In genomic region chr14:58075433-58076029, GRCm38 (mm10) we compare ENCODE assay signal across 8 mouse cellular contexts. TPM values are rescaled to one million over a fixed set of nuclear protein-coding genes. Genes with fewer than 3 reads are reported as not detected.
DNase-seq lines count a peak whose midpoint lies in the region; ATAC-seq and TF ChIP-seq lines count a peak whose summit lies in the region.

No protein-coding gene starts in this region.

- under 1% methylated on average over 31 of the region's 31 CpGs for WGBS in thymus, adult 2 months
- WGBS in heart, embryonic 12.5 days, result under 1% methylated on average over 31 of the region's 31 CpGs
- WGBS in kidney, embryonic 16.5 days, result under 1% methylated on average over 31 of the region's 31 CpGs
- WGBS in stomach, embryonic 14.5 days, result under 1% methylated on average over 31 of the region's 31 CpGs

- 0 out of 2 replicates have a peak, but pooled peaks have one; percentile 8 for TF ChIP-seq CTCF in thymus, adult 2 months (IDR thresholded peaks at IDR 0.05; ENCODE audit: borderline replicate concordance, control insufficient read depth, extremely low read depth, insufficient read depth, low read length, poor library complexity)

- peaks cover 35% of the 10 kb centered on the region for H3K27me3 ChIP-seq in thymus, adult 2 months (ENCODE audit: control insufficient read depth, insufficient read depth, low read length)
- H3K27me3 ChIP-seq in heart, embryonic 12.5 days (replicated peaks), result peaks cover 39% of the 10 kb centered on the region
- peaks cover 67% of the 10 kb centered on the region for H3K27me3 ChIP-seq in kidney, embryonic 16.5 days (ENCODE audit: insufficient read depth, low read length)
- H3K27me3 ChIP-seq in stomach, embryonic 14.5 days (ENCODE audit: control insufficient read depth, insufficient read depth, low read length), result peaks cover 22% of the 10 kb centered on the region

- peak overlapping the region; percentile 34; the same call in 1 of the 2 replicates for H3K4me3 ChIP-seq in thymus, adult 2 months (ENCODE audit: control insufficient read depth, insufficient read depth, low read length)
- H3K4me3 ChIP-seq in heart, embryonic 12.5 days, result peak overlapping the region; percentile 67
- H3K4me3 ChIP-seq in kidney, embryonic 16.5 days (ENCODE audit: low read length), result peak overlapping the region; percentile 72
- peak overlapping the region; percentile 41 for H3K4me3 ChIP-seq in stomach, embryonic 14.5 days (ENCODE audit: low read depth, low read length)

- DNase-seq in thymus, adult 2 months, result peak; percentile 4
- DNase-seq in thymus, postnatal 25 days, result no peak
- DNase-seq in cerebellum, postnatal 25 days, result peak; percentile 80 to 81
- DNase-seq in mesoderm, embryonic 11.5 days (ENCODE audit: low read depth, low spot score), result peak; percentile 27

- no peaks in the 10 kb centered on the region for H3K9me3 ChIP-seq in heart, embryonic 12.5 days (replicated peaks)
- no peaks in the 10 kb centered on the region for H3K9me3 ChIP-seq in kidney, embryonic 16.5 days (ENCODE audit: low read length)
- no peaks in the 10 kb centered on the region for H3K9me3 ChIP-seq in stomach, embryonic 14.5 days (ENCODE audit: control insufficient read depth, low read depth, low read length)

- peaks cover 21% of the 10 kb centered on the region for H3K4me1 ChIP-seq in thymus, adult 2 months (replicated peaks; ENCODE audit: control insufficient read depth, insufficient read depth, low read length)
- peaks cover 11% of the 10 kb centered on the region for H3K4me1 ChIP-seq in heart, embryonic 12.5 days (replicated peaks)
- peaks cover 34% of the 10 kb centered on the region for H3K4me1 ChIP-seq in kidney, embryonic 16.5 days (ENCODE audit: insufficient read depth, low read length)
- H3K4me1 ChIP-seq in stomach, embryonic 14.5 days (ENCODE audit: control insufficient read depth, insufficient read depth, low read length), result 0 out of 2 replicates have a peak, but pooled peaks cover 2% of the 10 kb centered on the region

- H3K4me2 ChIP-seq in heart, embryonic 12.5 days, result peak overlapping the region; percentile 93
- peak overlapping the region; percentile 91 for H3K4me2 ChIP-seq in kidney, embryonic 16.5 days (replicated peaks; ENCODE audit: low read depth, low read length)
- peak overlapping the region; percentile 89 for H3K4me2 ChIP-seq in stomach, embryonic 14.5 days (replicated peaks; ENCODE audit: low read depth, low read length)

- H3K36me3 ChIP-seq in thymus, adult 2 months (ENCODE audit: control insufficient read depth, insufficient read depth, low read length), result no peaks in the 10 kb centered on the region
- H3K36me3 ChIP-seq in heart, embryonic 12.5 days, result no peaks in the 10 kb centered on the region
- no peaks in the 10 kb centered on the region for H3K36me3 ChIP-seq in kidney, embryonic 16.5 days (ENCODE audit: insufficient read depth, low read length)
- no peaks in the 10 kb centered on the region for H3K36me3 ChIP-seq in stomach, embryonic 14.5 days (ENCODE audit: control insufficient read depth, insufficient read depth, low read length)

- H3K27ac ChIP-seq in thymus, adult 2 months (ENCODE audit: control insufficient read depth, insufficient read depth, low read length), result no peak overlapping the region
- H3K27ac ChIP-seq in heart, embryonic 12.5 days (ENCODE audit: poor library complexity, severe bottlenecking), result peak overlapping the region; percentile 67
- peak overlapping the region; percentile 56; the same call in 1 of the 2 replicates for H3K27ac ChIP-seq in kidney, embryonic 16.5 days (ENCODE audit: low read length)
- H3K27ac ChIP-seq in stomach, embryonic 14.5 days (ENCODE audit: low read length), result peak overlapping the region; percentile 69

- peak overlapping the region; percentile 78 for H3K9ac ChIP-seq in heart, embryonic 12.5 days
- H3K9ac ChIP-seq in kidney, embryonic 16.5 days (replicated peaks; ENCODE audit: low read length), result peak overlapping the region; percentile 73
- H3K9ac ChIP-seq in stomach, embryonic 14.5 days (replicated peaks; ENCODE audit: low read depth, low read length), result peak overlapping the region; percentile 52

- no peak for TF ChIP-seq POLR2A in thymus, adult 2 months (IDR thresholded peaks at IDR 0.05; ENCODE audit: control insufficient read depth, extremely low read depth, insufficient read depth, low read length, poor library complexity)

- peak; percentile 34 for ATAC-seq in heart, embryonic 12.5 days (ENCODE audit: insufficient number of reproducible peaks, low FRiP score)
- ATAC-seq in kidney, embryonic 16.5 days (ENCODE audit: low FRiP score, low TSS enrichment), result peak; percentile 25; the same call in 1 of the 2 replicates
- ATAC-seq in stomach, embryonic 14.5 days (ENCODE audit: insufficient number of reproducible peaks, insufficient read depth, low FRiP score, low read depth), result peak; percentile 8
- no peak for ATAC-seq in megakaryocyte progenitor cell, adult 5-6 weeks (replicated peaks; ENCODE audit: poor library complexity)

RNA-seq across cellular contexts. Expression of gene Fgf9, which starts 5.2 kb away (rescaled TPM):
- polyA plus RNA-seq in thymus, adult 2 months (2012; rRNA removed), result 0.29 and 0.34 TPM in 2 replicates
- polyA plus RNA-seq in heart, embryonic 12.5 days (2016; fragmentation: Nextera tagmentation; extraction: Ambion mirVana), result 8.5 and 10.3 TPM in 2 replicates
- polyA plus RNA-seq in kidney, embryonic 16.5 days (2015; fragmentation: Nextera tagmentation; extraction: Ambion mirVana), result 7.8 and 9.0 TPM in 2 replicates
- polyA plus RNA-seq in stomach, embryonic 14.5 days (2014; fragmentation: Nextera tagmentation; extraction: Ambion mirVana), result 12.6 and 13.3 TPM in 2 replicates
- not detected in 2 replicates for total RNA-seq in megakaryocyte progenitor cell, adult 5-6 weeks (2015)
- not detected in 2 replicates for total RNA-seq in megakaryocyte progenitor cell, adult 5-6 weeks (2017)
